Mouse (Mus musculus): ENCODE results near the gene Hdac7.

GRCm38 (mm10) chr15:97787148-97787798 is 57.0 kb downstream of the Hdac7 start:
- TF ChIP-seq CTCF (IDR thresholded peaks at IDR 0.05; ENCODE audit: insufficient read depth, low read length) (no peak), POLR2A (IDR thresholded peaks at IDR 0.05; ENCODE audit: borderline replicate concordance, extremely low read depth, low read depth, low read length) (no peak)
